Comparison of ENCODE assay signal across 14 mouse cellular contexts in genomic region chr7:75554065-75554464, GRCm38 (mm10).
DNase-seq lines count a peak whose midpoint lies in the region; ATAC-seq and TF ChIP-seq lines count a peak whose summit lies in the region.
"Had no signal": no experiment of that assay in that cellular context is flagged by ENCODE, and none has a peak within 500 bp of the region (broad histone marks: within the 10 kb centered on the region; RNA-seq: fewer than 3 reads in every experiment).

No protein-coding gene starts in this region.

- no peaks in the 10 kb centered on the region for H3K36me3 ChIP-seq in heart, postnatal 0 days (replicated peaks; ENCODE audit: control insufficient read depth, insufficient read depth, low read length)
- no peaks in the 10 kb centered on the region for H3K36me3 ChIP-seq in heart, embryonic 10.5 days
- no peaks in the 10 kb centered on the region for H3K36me3 ChIP-seq in lung, embryonic 16.5 days (ENCODE audit: control insufficient read depth, insufficient read depth, low read length)
- H3K36me3 ChIP-seq: liver, embryonic 15.5 days had no signal

- H3K4me1 ChIP-seq in heart, postnatal 0 days (ENCODE audit: control insufficient read depth, insufficient read depth), result peaks cover 54% of the 10 kb centered on the region
- peaks cover 37% of the 10 kb centered on the region for H3K4me1 ChIP-seq in heart, embryonic 10.5 days
- H3K4me1 ChIP-seq in lung, embryonic 16.5 days (replicated peaks; ENCODE audit: control insufficient read depth, insufficient read depth, low read length), result peaks cover 52% of the 10 kb centered on the region

- H3K4me3 ChIP-seq in heart, postnatal 0 days (ENCODE audit: low read depth, low read length), result no peak overlapping the region
- H3K4me3 ChIP-seq in heart, embryonic 10.5 days, result no peak overlapping the region
- no peak overlapping the region for H3K4me3 ChIP-seq in lung, embryonic 16.5 days (ENCODE audit: low read length)
- H3K4me3 ChIP-seq: liver, embryonic 15.5 days had no signal

- no peak for TF ChIP-seq EP300 in heart, postnatal 0 days (IDR thresholded peaks at IDR 0.05; ENCODE audit: low read depth)

- TF ChIP-seq CTCF in heart, postnatal 0 days (IDR thresholded peaks at IDR 0.05; ENCODE audit: low read depth), result no peak

- no peaks in the 10 kb centered on the region for H3K27me3 ChIP-seq in heart, postnatal 0 days (ENCODE audit: control insufficient read depth, insufficient read depth, low read length)
- H3K27me3 ChIP-seq in heart, embryonic 10.5 days (ENCODE audit: insufficient read depth, poor library complexity, severe bottlenecking), result no peaks in the 10 kb centered on the region
- H3K27me3 ChIP-seq in lung, embryonic 16.5 days (ENCODE audit: control insufficient read depth, insufficient read depth, low read depth, low read length), result no peaks in the 10 kb centered on the region
- H3K27me3 ChIP-seq: liver, embryonic 15.5 days had no signal

- 0 out of 2 replicates have a peak, but pooled peaks have one; percentile 24 for ATAC-seq in heart, postnatal 0 days (ENCODE audit: insufficient read depth, low read depth)
- peak; percentile 82 for ATAC-seq in lung, embryonic 16.5 days (ENCODE audit: low read depth)
- no peak for ATAC-seq in granulocyte monocyte progenitor cell, adult 5-6 weeks (replicated peaks; ENCODE audit: poor library complexity, severe bottlenecking)

- H3K27ac ChIP-seq in heart, postnatal 0 days (ENCODE audit: low read depth), result peak overlapping the region; percentile 32; the same call in 1 of the 2 replicates
- H3K27ac ChIP-seq in heart, embryonic 10.5 days, result no peak overlapping the region
- peak overlapping the region; percentile 72 for H3K27ac ChIP-seq in lung, embryonic 16.5 days (ENCODE audit: low read length)
- H3K27ac ChIP-seq: hindbrain, embryonic 14.5 days; liver, embryonic 15.5 days had no signal

- H3K9me3 ChIP-seq in heart, postnatal 0 days (replicated peaks; ENCODE audit: control insufficient read depth, low read length), result no peaks in the 10 kb centered on the region
- H3K9me3 ChIP-seq in heart, embryonic 10.5 days, result no peaks in the 10 kb centered on the region
- H3K9me3 ChIP-seq in lung, embryonic 16.5 days (ENCODE audit: control insufficient read depth, low read length), result no peaks in the 10 kb centered on the region
- H3K9me3 ChIP-seq: liver, embryonic 15.5 days had no signal

- DNase-seq in heart, postnatal 0 days (ENCODE audit: low spot score), result no peak
- DNase-seq in heart, embryonic 10.5 days (ENCODE audit: low spot score), result no peak
- no peak for DNase-seq in lung, postnatal 25 days (ENCODE audit: low spot score)
- peak; percentile 41 for DNase-seq in lung, postnatal 36 days
- DNase-seq in thymus, postnatal 10 days (ENCODE audit: low spot score in 2 of 2), result no peak
- DNase-seq: cerebellum, adult 9-11 months; gastrocnemius, postnatal 25 days; layer of hippocampus, adult 9-11 months; thymus, adult 18-20 months had no signal

- H3K9ac ChIP-seq in heart, postnatal 0 days (replicated peaks; ENCODE audit: low read depth, low read length), result no peak overlapping the region
- no peak overlapping the region for H3K9ac ChIP-seq in lung, embryonic 16.5 days (ENCODE audit: low read length)
- H3K9ac ChIP-seq: hindbrain, embryonic 14.5 days; liver, embryonic 15.5 days had no signal

- no peak overlapping the region for H3K4me2 ChIP-seq in heart, postnatal 0 days (ENCODE audit: low read depth, low read length)
- no peak overlapping the region for H3K4me2 ChIP-seq in lung, embryonic 16.5 days (ENCODE audit: low read depth, low read length)
- H3K4me2 ChIP-seq: hindbrain, embryonic 14.5 days; liver, embryonic 15.5 days; midbrain, embryonic 11.5 days had no signal
